Mouse (Mus musculus): Measurements from ENCODE around the gene Slc22a20. TPM values are rescaled to one million over a fixed set of nuclear protein-coding genes. Genes with fewer than 3 reads are reported as not detected.

The Slc22a20 gene
- polyA plus RNA-seq (2015; fragmentation: Nextera tagmentation; extraction: Ambion mirVana): not detected in 2 replicates

DNA sequence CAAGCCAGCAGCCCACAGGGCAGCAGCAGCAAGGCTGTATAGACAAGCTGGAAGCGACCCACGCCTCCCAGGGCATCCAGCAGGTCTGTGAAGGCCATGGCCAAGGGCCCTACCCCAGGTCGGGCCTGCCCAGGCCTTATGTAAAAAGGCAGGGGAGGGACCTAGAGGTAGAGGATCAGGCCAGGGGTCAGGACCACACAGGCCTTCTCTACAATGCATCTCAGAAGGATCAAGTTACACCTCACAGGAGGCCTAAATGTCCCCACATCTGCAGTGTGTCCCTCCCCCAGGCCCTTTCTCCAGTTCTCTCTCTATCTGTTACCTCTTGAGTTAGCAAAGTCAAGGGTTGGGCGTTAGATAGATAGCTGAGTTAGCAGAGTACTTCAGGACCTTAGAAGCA, at the start of gene Slc22a20:
TSS of gene Slc22a20 (minus strand) at position 101 of the 400 bp plus-strand sequence.
- Histone ChIP-seq H3K27me3 (replicated peaks) (no peaks in the 10 kb centered on the region), H3K36me3 (0 out of 2 replicates have a peak, but pooled peaks cover 3% of the 10 kb centered on the region), H3K4me1 (peaks cover 24% of the 10 kb centered on the region), H3K4me2 (no peak within 1 kb of the TSS), H3K4me3 (no peak within 1 kb of the TSS), H3K9me3 (no peaks in the 10 kb centered on the region), H3K27ac (replicated peaks) (no peak within 1 kb of the TSS), H3K9ac (no peak within 1 kb of the TSS)
- 46% methylated on average over 4 of the region's 4 CpGs for WGBS
- ATAC-seq (ENCODE audit: extremely low read depth, insufficient number of reproducible peaks, low FRiP score, low TSS enrichment): no peak

DNA sequence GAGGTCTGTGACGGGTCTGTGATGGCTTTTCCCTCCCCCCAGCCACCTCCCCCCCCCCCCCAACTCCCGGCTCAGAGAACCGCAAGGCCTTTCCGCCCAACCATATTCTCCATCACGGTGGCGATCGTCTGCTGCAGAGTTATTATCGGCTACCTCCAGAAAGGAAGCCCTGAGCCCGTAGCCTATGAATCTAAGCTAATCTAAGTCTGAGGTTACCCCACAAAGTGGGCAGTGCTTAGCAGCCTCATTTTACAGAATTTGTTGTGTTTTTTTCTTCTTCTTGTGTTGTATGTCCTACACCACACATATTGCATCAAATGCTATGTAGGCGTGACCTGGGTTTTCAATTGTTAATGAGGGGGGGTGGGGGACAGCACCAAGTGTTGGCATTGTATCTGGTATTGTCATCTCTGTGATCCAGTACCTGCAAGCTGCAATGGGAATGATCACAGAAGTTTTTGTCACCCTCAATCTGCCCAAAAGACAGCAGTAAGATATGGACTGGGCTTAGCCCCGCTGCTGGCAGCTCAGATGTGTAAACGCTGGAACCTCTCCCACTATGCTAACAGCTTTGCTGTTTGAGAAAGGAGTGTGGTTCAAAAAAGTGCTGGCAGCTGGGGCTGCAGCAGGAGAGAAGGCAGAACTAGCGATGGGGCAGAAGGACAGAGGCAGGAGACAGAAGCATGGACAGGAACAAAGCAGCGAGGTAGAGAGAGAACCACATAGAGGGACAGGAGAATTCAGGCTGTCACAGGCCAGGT, 44.8 kb upstream of the Slc22a20 start:
- no peak for ATAC-seq (ENCODE audit: extremely low read depth, insufficient number of reproducible peaks, low FRiP score, low TSS enrichment)
- Histone ChIP-seq H3K27me3 (replicated peaks) (peaks cover 8% of the 10 kb centered on the region; the same call in 1 of the 2 replicates), H3K9me3 (no peaks in the 10 kb centered on the region), H3K36me3 (no peaks in the 10 kb centered on the region), H3K27ac (replicated peaks) (no peak overlapping the region), H3K4me2 (no peak overlapping the region), H3K9ac (no peak overlapping the region), H3K4me3 (no peak overlapping the region), H3K4me1 (no peaks in the 10 kb centered on the region)
- WGBS: 66% methylated on average over 14 of the region's 14 CpGs

DNA sequence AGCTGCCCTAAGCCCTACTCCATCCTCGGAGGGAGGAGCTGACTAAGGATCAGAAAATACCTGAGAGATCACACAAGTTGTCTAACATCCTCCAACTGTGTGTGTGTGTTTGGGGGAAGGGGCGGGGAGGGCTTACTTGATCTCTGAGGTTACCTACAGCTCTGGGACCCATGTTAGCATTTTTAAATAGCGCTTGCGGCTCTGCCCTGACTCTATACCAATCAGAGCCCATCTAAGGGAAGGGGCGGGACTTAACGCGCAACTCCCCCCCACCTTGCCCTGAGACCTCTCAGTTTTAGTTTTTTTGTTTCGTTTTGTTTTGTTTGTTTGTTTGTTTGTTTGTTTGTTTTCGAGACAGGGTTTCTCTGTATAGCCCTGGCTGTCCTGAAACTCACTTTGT, 43.5 kb upstream of the Slc22a20 start:
- peaks cover 8% of the 10 kb centered on the region; the same call in 1 of the 2 replicates for H3K27me3 ChIP-seq (replicated peaks)
- no peak for ATAC-seq (ENCODE audit: extremely low read depth, insufficient number of reproducible peaks, low FRiP score, low TSS enrichment)
- no peak overlapping the region for H3K27ac ChIP-seq (replicated peaks)
- no peak overlapping the region for H3K9ac ChIP-seq
- no peak overlapping the region for H3K4me3 ChIP-seq
- no peaks in the 10 kb centered on the region for H3K4me1 ChIP-seq
- no peak overlapping the region for H3K4me2 ChIP-seq
- no peaks in the 10 kb centered on the region for H3K9me3 ChIP-seq
- H3K36me3 ChIP-seq: no peaks in the 10 kb centered on the region
- WGBS: 76% methylated on average over 9 of the region's 9 CpGs

DNA sequence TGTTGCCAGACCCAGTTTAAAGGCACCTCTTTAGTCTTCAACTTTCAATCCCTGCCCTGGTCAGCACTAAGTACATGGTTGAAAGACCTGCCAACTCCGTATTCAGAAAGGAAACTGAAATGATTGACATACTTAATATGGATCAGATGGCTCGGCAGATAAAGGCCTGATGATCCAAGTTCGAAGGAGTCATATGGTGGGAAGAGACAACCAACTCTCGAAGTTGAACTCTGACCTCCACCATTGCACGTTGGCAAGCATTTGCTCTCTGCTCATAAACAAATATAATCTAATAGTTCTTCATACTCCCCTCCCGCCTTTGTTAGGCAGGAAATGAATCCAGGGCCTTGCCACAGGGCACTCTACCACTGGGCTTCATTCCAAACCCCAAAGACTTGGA, 43.0 kb upstream of the Slc22a20 start:
- Histone ChIP-seq H3K4me3 (no peak overlapping the region), H3K36me3 (no peaks in the 10 kb centered on the region), H3K27me3 (replicated peaks) (peaks cover 8% of the 10 kb centered on the region; the same call in 1 of the 2 replicates), H3K9me3 (no peaks in the 10 kb centered on the region), H3K4me2 (no peak overlapping the region), H3K27ac (replicated peaks) (no peak overlapping the region), H3K4me1 (no peaks in the 10 kb centered on the region), H3K9ac (no peak overlapping the region)
- WGBS: 78% methylated on average over 6 of the region's 6 CpGs
- ATAC-seq (ENCODE audit: extremely low read depth, insufficient number of reproducible peaks, low FRiP score, low TSS enrichment): no peak

DNA sequence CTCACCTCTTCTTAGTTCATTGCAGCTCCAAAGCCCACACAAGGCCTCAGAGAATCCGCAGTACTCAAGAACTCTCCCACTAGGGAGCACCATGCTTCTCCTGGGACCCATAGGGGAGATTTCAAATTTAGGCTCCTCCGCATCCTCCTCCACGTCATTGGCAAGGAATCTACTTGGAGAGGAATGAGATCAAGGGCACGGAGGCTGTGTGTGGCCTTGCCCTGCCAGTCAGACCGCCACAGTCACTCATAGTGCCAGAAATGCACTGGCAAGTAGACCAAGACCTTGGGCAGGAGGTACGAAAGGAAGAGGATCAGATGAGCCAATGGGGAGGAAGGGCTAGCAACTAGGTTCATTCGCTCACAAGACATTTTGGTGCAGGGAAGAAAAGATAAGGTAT, 38.0 kb upstream of the Slc22a20 start:
- H3K27me3 ChIP-seq (replicated peaks): 0 out of 2 replicates have a peak, but pooled peaks cover 4% of the 10 kb centered on the region
- H3K4me1 ChIP-seq: no peaks in the 10 kb centered on the region
- H3K4me2 ChIP-seq: no peak overlapping the region
- no peak overlapping the region for H3K27ac ChIP-seq (replicated peaks)
- H3K36me3 ChIP-seq: no peaks in the 10 kb centered on the region
- no peak overlapping the region for H3K4me3 ChIP-seq
- no peaks in the 10 kb centered on the region for H3K9me3 ChIP-seq
- no peak overlapping the region for H3K9ac ChIP-seq
- ATAC-seq (ENCODE audit: extremely low read depth, insufficient number of reproducible peaks, low FRiP score, low TSS enrichment): no peak
- 72% methylated on average over 7 of the region's 7 CpGs for whole genome bisulfite sequencing

DNA sequence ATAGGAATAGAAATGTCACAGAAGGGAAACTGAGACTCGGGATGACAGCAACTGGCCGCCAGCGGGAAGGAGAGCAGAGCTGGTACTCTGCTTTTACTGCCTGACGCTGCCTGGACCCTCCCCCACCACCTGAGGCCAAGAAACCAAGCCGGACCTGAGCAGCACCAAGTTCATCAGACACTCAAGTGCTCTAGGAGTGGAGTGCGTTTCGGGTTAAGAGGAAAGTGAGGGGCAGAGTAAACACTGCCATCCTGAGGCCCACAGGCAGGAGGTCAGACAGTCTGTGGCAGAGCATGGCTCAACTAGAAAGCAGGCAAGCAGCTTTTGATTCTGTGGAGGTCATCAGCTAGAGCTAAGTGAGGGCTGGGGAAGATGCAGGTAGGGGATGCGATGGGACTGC, 37.1 kb upstream of the Slc22a20 start:
- no peak overlapping the region for H3K4me2 ChIP-seq
- ATAC-seq (ENCODE audit: extremely low read depth, insufficient number of reproducible peaks, low FRiP score, low TSS enrichment): no peak
- H3K27ac ChIP-seq (replicated peaks): no peak overlapping the region
- no peak overlapping the region for H3K4me3 ChIP-seq
- WGBS: 49% methylated on average over 8 of the region's 8 CpGs
- no peak overlapping the region for H3K9ac ChIP-seq
- H3K9me3 ChIP-seq: no peaks in the 10 kb centered on the region
- no peaks in the 10 kb centered on the region for H3K4me1 ChIP-seq
- H3K27me3 ChIP-seq (replicated peaks): 0 out of 2 replicates have a peak, but pooled peaks cover 4% of the 10 kb centered on the region
- no peaks in the 10 kb centered on the region for H3K36me3 ChIP-seq

DNA sequence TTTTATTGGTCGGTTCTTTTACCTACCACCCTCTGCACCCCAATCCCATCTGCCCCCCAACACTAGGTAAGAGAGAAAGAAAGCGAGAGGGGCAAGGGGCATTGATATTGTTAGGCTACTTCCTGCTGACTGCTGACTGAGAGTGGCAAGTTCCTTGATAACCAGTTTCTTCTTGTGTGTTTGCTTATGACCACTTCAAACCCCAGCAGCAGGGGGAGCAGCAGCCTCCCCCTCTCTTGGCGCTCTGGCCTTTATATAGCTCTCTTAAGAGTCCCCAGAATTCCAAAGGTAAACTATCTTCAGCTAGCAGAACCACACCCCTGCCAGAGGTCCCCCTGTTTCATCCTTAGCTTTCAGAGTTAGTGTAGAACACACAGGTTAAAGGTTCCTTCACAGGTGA, 34.3 kb upstream of the Slc22a20 start:
- no peaks in the 10 kb centered on the region for H3K9me3 ChIP-seq
- H3K4me3 ChIP-seq: no peak overlapping the region
- peaks cover 7% of the 10 kb centered on the region for H3K27me3 ChIP-seq (replicated peaks)
- no peak overlapping the region for H3K27ac ChIP-seq (replicated peaks)
- WGBS: 46% methylated on average over 3 of the region's 3 CpGs
- ATAC-seq (ENCODE audit: extremely low read depth, insufficient number of reproducible peaks, low FRiP score, low TSS enrichment): no peak
- H3K9ac ChIP-seq: no peak overlapping the region
- peaks cover 11% of the 10 kb centered on the region for H3K4me1 ChIP-seq
- H3K36me3 ChIP-seq: no peaks in the 10 kb centered on the region
- no peak overlapping the region for H3K4me2 ChIP-seq

DNA sequence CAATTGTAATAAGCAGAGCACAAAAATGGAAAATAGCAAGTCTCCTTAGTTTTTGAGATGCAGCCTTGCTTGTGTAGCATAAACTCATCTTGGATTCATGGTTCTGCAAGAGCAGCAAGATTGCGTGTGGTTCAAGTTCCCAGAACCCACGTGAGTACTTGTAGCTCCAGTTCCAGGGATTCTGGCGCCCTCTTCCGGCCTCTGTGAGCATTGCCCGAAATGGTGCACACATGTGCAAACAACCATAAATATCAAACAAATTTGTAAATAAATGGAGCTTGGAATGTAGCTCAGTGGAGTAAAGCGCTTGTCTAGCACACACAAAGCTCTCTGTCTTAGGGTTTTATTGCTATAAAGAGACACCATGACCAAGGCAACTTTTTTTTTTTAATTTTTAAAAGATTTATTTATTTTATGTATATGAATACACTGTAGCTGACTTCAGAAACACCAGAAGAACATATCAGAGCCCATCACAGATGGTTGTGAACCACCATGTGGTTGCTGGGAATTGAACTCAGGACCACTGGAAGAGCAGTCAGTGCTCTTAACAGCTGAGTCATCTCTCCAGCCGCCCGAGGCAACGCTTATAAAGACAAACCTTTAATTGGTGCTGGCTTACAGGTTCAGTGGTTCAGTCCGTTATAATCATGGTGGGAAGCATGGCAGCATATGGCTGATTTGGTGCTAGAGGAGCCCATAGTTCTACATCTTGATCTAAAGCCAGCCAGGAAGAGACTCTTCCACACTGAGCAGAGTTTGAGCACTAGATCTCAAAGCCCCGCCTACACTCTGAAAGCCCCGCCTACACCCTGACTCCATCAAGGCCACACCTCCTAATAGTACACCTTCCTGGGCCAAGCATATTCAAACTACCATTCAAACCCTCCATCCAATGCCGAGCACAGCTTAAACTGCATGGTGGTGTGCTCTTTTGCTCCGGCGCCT, 32.5 kb upstream of the Slc22a20 start:
- H3K36me3 ChIP-seq: no peaks in the 10 kb centered on the region
- H3K4me2 ChIP-seq: no peak overlapping the region
- H3K4me3 ChIP-seq: no peak overlapping the region
- no peaks in the 10 kb centered on the region for H3K9me3 ChIP-seq
- no peak overlapping the region for H3K9ac ChIP-seq
- H3K27me3 ChIP-seq (replicated peaks): peaks cover 7% of the 10 kb centered on the region
- no peak overlapping the region for H3K27ac ChIP-seq (replicated peaks)
- no peak for ATAC-seq (ENCODE audit: extremely low read depth, insufficient number of reproducible peaks, low FRiP score, low TSS enrichment)
- WGBS: 27% methylated on average over 15 of the region's 15 CpGs
- H3K4me1 ChIP-seq: peaks cover 20% of the 10 kb centered on the region

DNA sequence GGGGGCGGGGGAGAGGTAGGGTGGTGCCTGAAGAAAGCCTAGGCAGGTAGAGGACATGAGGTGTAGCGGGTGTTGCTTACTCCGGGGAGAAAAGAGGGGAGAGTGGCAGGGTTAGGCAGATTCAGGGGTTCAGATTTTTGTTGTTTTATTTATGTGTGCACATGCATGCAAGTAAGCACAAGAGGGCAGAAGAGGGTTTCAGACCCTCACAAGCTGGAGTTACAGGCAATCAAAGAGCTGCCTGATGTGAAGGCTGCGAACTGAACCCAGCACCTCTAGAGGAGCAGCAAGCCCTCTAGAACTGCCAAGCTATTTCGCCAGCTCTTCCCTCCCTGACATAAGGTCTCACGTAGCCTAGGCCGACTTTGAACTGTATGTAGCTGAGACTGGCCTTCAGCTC, 30.6 kb upstream of the Slc22a20 start:
- H3K4me2 ChIP-seq: peak overlapping the region; percentile 81

DNA sequence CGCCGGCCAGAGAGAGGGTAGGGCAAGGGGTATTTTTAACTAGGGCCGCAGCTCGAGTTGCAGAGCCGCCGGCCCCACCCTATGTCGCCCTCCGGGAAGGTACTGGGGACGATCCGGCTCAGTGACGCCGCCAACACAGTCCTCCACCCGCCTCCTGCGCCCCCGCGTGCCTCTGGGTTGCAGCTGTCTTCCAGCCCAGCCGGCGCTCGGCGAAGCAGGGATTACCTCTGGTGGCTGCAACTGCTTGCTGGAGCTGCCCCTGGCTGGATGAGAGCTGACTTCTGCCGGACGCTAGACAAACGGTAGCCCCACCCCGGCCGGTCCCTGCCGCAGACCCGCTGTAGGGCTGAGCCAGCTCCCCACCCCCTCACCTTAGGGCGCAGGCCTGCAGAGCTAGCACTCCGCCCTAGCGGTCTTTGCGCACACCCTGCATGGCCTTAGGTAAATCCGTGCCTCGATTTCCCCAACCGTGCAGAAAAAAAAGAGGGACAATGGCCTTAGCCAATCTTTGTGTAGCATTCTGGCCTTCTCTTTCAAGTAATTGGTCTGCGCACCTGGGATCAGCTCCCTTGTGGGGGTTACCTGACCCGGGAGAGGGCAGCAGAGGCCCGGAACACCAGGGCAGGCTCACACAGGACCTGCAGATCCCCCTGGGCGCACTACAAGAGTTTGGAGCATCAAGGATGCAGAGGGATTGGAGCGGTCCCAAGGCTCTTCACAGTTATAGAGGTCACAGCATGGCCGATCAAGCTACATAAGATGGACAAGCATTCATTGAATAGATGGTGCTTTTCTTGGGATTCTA, 29.8 kb upstream of the Slc22a20 start, which contains the start of gene Capn1:
TSS of gene Capn1 (minus strand) at position 387 of the 805 bp plus-strand sequence.
- WGBS: 2% methylated on average over 40 of the region's 40 CpGs
- Histone ChIP-seq H3K27me3 (replicated peaks) (peaks cover 7% of the 10 kb centered on the region), H3K4me3 (peak within 1 kb of the TSS; percentile 59), H3K27ac (replicated peaks) (peak within 1 kb of the TSS; percentile 61), H3K9me3 (no peaks in the 10 kb centered on the region), H3K9ac (peak within 1 kb of the TSS; percentile 77), H3K36me3 (no peaks in the 10 kb centered on the region), H3K4me1 (peaks cover 20% of the 10 kb centered on the region), H3K4me2 (peak within 1 kb of the TSS; percentile 81)
- peak; percentile 55; the same call in 1 of the 2 replicates for ATAC-seq (ENCODE audit: extremely low read depth, insufficient number of reproducible peaks, low FRiP score, low TSS enrichment)

More for the DNA sequence above, 30.6 kb upstream of the Slc22a20 start:
- H3K27me3 ChIP-seq (replicated peaks): peaks cover 7% of the 10 kb centered on the region
- peaks cover 20% of the 10 kb centered on the region for H3K4me1 ChIP-seq
- H3K9ac ChIP-seq: peak overlapping the region; percentile 77; the same call in 1 of the 2 replicates
- no peak overlapping the region for H3K27ac ChIP-seq (replicated peaks)
- no peaks in the 10 kb centered on the region for H3K9me3 ChIP-seq
- H3K4me3 ChIP-seq: no peak overlapping the region
- H3K36me3 ChIP-seq: no peaks in the 10 kb centered on the region
- ATAC-seq (ENCODE audit: extremely low read depth, insufficient number of reproducible peaks, low FRiP score, low TSS enrichment): no peak
- WGBS: 36% methylated on average over 7 of the region's 7 CpGs

All from heart, embryonic 13.5 days (tissue).